Mouse (Mus musculus): Measurements from ENCODE around the gene Als2cr12. TPM values are rescaled to one million over a fixed set of nuclear protein-coding genes. Genes with fewer than 3 reads are reported as not detected.

Als2cr12 gene
- polyA plus RNA-seq, 1 experiment from 2014 or later, result not detected

DNA sequence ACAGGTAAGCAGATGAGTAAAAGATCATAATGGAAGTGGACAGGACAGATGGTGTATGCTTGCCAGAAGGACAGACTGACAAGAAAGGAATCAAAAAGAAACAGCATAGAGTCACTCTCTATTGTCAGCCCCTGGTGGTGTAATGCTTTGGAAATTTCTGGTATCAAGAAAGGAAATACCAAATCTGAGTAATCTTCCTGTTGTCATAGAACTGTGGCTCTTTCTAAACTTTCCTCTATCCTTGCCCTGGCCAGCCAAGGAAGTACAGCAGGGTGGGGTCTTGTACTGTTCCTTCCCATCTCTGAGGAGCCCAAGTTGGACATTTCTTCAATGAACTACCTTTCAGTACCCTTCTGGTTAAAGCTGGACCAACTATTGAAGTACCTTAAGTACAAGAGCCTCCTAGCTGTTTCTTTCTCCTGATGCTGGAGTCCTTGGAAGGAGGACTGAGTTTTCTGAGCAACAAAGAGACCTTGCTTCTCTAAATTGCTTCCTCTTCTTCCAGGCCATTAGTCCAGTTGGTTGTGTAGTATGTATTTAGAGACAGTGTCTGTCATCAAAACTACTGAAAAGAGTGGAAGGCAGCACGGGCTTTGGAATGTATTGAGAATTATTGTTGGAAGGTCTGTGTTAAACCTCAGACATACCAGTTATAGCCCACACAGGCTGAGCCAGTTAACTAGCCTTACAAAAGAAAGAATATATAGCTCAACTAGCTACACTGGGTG is 31.4 kb upstream of the Als2cr12 start:
- Histone ChIP-seq H3K36me3 (peaks cover 55% of the 10 kb centered on the region), H3K27me3 (replicated peaks) (no peaks in the 10 kb centered on the region), H3K4me3 (no peak overlapping the region), H3K4me1 (peaks cover 28% of the 10 kb centered on the region), H3K4me2 (no peak overlapping the region), H3K9ac (no peak overlapping the region), H3K9me3 (no peaks in the 10 kb centered on the region), H3K27ac (replicated peaks) (peak overlapping the region; percentile 58)
- ATAC-seq (ENCODE audit: extremely low read depth, insufficient number of reproducible peaks, low FRiP score, low TSS enrichment), result no peak
- 67% methylated on average over 1 of the region's 1 CpGs for WGBS

DNA sequence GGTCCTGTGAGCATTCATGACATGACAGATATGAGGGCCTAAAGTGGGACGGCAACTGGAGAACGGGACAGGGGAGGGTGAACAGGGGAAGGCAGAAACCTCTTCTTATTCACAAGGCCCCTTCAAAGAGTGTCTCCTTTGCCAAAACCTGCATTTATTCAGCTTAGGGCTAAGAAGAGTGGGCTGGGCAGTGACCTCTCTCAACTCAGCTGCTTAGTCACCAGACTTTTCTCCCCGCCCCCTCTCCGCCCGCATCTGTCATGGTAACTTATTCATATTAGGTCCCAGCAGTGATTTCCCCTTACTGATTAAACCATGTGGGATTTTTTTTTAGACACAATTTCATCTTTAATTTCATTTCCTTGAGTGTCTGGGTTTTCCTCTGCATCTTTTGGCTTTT is 30.0 kb upstream of the Als2cr12 start:
- Histone ChIP-seq H3K9me3 (no peaks in the 10 kb centered on the region), H3K27me3 (replicated peaks) (no peaks in the 10 kb centered on the region), H3K4me1 (peaks cover 33% of the 10 kb centered on the region), H3K27ac (replicated peaks) (no peak overlapping the region), H3K9ac (no peak overlapping the region), H3K4me3 (no peak overlapping the region), H3K36me3 (peaks cover 46% of the 10 kb centered on the region), H3K4me2 (no peak overlapping the region)
- 77% methylated on average over 5 of the region's 5 CpGs for WGBS
- no peak for ATAC-seq (ENCODE audit: extremely low read depth, insufficient number of reproducible peaks, low FRiP score, low TSS enrichment)

DNA sequence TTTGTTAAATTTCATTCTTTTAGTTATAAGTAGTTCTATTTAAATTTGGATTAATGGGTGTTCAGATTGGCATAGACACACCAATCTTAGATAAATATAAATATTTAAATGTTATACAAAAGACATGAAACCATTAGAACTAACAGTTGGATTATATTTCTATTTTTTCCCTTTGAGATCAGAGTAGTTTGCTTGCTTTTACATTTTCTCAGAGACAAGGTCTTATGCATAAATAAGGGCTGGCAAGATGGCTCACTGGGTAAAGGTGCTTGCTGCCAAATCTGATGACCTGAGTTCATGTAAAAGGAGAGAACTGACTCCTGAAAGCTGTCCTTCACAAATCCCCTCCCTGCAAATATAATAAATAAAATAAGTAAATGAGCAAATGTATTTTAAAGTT is 29.3 kb upstream of the Als2cr12 start:
- ATAC-seq (ENCODE audit: extremely low read depth, insufficient number of reproducible peaks, low FRiP score, low TSS enrichment), result no peak
- Histone ChIP-seq H3K9ac (no peak overlapping the region), H3K4me3 (no peak overlapping the region), H3K27ac (replicated peaks) (no peak overlapping the region), H3K9me3 (no peaks in the 10 kb centered on the region), H3K4me2 (no peak overlapping the region), H3K4me1 (peaks cover 36% of the 10 kb centered on the region), H3K36me3 (peaks cover 45% of the 10 kb centered on the region), H3K27me3 (replicated peaks) (no peaks in the 10 kb centered on the region)

DNA sequence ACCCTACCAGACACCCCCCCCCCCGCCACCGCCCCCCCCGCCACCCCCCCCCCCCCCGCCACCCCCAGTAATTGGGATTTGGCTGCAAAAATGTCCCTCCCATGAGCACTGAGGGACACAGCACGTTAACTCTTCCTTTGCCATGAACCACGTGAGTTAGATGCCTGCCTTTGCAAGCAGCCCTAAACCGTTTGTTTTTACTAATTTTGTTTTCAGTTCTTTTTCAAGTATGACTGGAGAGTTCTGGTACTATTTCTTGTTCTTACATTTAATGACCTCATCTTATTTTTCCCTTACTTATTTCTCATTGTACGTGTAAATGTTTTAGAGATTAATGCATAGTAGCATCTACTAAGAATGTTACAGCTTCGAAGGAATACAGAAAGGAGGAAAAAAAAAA is 28.7 kb upstream of the Als2cr12 start:
- no peaks in the 10 kb centered on the region for H3K9me3 ChIP-seq
- H3K4me2 ChIP-seq, result 0 out of 2 replicates have a peak overlapping the region, but pooled peaks have one; percentile 38
- peaks cover 45% of the 10 kb centered on the region for H3K36me3 ChIP-seq
- WGBS, result 32% methylated on average over 6 of the region's 9 CpGs
- H3K9ac ChIP-seq, result no peak overlapping the region
- no peaks in the 10 kb centered on the region for H3K27me3 ChIP-seq (replicated peaks)
- no peak overlapping the region for H3K4me3 ChIP-seq
- ATAC-seq (ENCODE audit: extremely low read depth, insufficient number of reproducible peaks, low FRiP score, low TSS enrichment), result no peak
- H3K27ac ChIP-seq (replicated peaks), result no peak overlapping the region
- H3K4me1 ChIP-seq, result peaks cover 38% of the 10 kb centered on the region

DNA sequence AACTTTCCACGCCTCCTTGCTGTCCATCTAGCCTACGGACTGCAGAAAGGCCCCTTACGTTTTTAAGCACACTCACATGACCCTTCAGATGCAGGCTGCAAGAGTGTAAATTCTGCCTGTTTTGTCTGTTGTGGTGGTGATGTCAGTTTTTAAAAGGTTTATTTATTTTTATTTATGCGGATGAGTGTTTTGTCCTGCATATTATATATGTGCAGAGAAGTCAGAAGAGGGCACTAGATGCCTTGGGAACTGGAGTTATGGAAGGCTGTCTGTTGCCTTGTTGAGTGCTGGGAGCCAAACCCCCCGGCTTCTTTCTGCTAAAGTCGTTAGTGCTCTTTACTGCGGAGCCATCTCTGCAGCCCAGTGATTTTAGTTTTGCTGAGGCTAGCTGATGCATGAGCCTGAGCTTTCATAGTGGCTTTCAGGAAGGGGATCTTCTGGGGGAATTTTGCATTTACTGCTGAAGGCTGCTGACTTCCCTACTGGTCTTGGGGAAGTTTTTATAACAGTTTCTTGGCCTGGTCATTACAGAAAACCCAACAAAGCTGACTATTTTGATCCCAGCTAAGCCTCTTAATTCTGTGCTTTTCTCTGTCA is 28.1 kb upstream of the Als2cr12 start:
- Histone ChIP-seq H3K9me3 (no peaks in the 10 kb centered on the region), H3K36me3 (peaks cover 45% of the 10 kb centered on the region), H3K27me3 (replicated peaks) (no peaks in the 10 kb centered on the region), H3K4me2 (peak overlapping the region; percentile 38), H3K9ac (no peak overlapping the region), H3K27ac (replicated peaks) (peak overlapping the region; percentile 41; the same call in 1 of the 2 replicates), H3K4me3 (no peak overlapping the region), H3K4me1 (peaks cover 42% of the 10 kb centered on the region)
- WGBS, result 59% methylated on average over 7 of the region's 7 CpGs
- ATAC-seq (ENCODE audit: extremely low read depth, insufficient number of reproducible peaks, low FRiP score, low TSS enrichment), result no peak

DNA sequence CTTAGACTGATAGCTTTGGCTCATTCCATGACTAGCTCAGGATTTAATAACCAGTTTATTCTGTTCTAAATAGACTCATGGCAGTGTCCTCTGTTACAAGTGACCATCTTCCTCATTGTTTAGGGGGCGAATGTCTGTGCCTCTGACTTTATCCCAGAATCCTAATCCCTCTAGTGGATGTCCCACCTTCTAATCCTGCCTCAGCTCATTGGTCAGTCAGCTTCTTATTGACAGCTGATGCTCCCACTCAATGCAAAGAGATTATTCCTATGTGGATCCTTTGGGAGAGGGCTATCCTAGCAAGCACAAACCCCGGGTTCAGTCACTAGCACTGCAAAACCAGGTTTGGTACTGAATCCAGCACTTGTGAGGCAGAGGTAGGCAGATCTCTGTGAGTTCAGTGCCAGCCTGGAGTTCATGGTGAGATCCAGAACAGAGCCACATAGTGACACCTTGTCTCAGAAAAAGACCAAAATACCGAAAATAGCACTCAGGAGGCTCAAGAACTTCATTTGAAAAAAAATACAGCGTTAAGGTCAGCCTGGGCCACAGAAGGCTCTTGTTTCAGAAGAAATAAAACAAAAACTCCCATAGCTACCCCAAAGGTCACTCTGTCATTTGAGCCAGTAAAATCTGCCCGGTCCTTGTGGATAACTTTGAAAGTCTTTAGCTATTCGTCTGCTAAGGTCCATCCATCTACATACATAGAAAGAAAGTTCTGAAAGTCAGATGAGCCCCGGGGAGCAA is 27.4 kb upstream of the Als2cr12 start:
- H3K9me3 ChIP-seq, result no peaks in the 10 kb centered on the region
- no peak overlapping the region for H3K4me3 ChIP-seq
- peak overlapping the region; percentile 41; the same call in 1 of the 2 replicates for H3K27ac ChIP-seq (replicated peaks)
- H3K4me1 ChIP-seq, result peaks cover 42% of the 10 kb centered on the region
- 66% methylated on average over 7 of the region's 7 CpGs for WGBS
- no peaks in the 10 kb centered on the region for H3K27me3 ChIP-seq (replicated peaks)
- no peak overlapping the region for H3K9ac ChIP-seq
- ATAC-seq (ENCODE audit: extremely low read depth, insufficient number of reproducible peaks, low FRiP score, low TSS enrichment), result no peak
- H3K36me3 ChIP-seq, result peaks cover 43% of the 10 kb centered on the region
- H3K4me2 ChIP-seq, result no peak overlapping the region

DNA sequence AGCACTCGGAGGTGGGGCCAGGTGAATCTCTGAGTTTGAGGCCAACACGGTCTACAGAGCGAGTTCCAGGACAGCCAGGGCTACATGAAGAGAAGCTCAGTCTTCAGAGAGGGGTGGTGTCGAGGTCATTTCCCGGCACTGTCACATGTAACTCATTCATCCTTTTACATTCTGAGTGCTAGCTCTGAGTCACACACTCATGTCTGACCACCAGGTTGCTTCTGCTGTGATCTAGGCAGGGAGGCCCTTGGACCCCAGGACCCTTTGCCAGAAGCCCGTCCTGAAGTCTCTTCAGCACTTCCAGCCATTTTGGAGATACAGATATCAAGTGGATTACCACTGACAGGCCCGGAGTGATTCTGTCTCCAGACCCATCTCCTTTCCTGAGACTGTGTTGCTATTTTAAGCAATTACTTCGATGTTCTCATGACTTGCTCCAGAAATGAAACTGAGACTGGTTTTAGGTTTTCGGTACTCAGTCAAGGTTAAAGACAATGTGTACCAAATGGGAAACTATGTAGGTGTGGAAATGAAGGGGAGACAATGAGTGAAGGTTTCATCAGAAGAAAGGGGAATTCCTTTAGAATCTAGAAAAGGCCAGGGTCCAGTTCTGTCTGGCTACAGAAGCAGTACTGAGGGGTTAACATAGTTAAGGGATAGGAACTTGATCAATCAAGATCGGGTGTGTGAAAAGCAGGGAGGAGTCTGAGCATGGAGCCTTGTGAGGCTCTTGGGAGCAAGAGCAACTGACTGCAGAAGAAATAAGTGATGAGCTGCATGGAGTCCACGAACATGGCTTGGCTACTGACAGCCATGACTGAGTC is 26.5 kb upstream of the Als2cr12 start:
- Histone ChIP-seq H3K27ac (replicated peaks) (0 out of 2 replicates have a peak overlapping the region, but pooled peaks have one; percentile 32), H3K4me3 (no peak overlapping the region), H3K9ac (no peak overlapping the region), H3K27me3 (replicated peaks) (no peaks in the 10 kb centered on the region), H3K4me1 (peaks cover 39% of the 10 kb centered on the region), H3K36me3 (peaks cover 42% of the 10 kb centered on the region), H3K9me3 (no peaks in the 10 kb centered on the region), H3K4me2 (no peak overlapping the region)
- ATAC-seq (ENCODE audit: extremely low read depth, insufficient number of reproducible peaks, low FRiP score, low TSS enrichment), result no peak
- 68% methylated on average over 11 of the region's 11 CpGs for WGBS

DNA sequence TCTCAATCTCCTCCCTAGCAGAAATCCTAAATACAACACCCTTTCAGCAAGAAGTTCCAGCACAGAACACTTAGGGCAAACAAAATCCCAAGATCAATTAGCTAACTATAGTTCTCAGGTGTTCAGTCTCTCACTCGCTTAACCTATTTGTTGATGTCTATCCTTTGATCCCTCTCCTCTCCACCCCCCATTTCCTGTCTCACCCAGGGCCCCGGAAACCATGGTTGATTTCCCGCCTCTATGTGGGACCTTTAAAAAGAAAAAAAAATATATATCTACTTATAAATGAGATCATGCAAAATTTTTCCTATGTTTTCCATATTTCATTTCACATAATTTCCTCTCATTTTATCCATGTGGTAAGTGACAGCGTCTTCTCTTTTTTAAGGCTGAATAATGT is 25.2 kb upstream of the Als2cr12 start:
- 74% methylated on average over 4 of the region's 4 CpGs for WGBS
- ATAC-seq (ENCODE audit: extremely low read depth, insufficient number of reproducible peaks, low FRiP score, low TSS enrichment), result no peak
- no peaks in the 10 kb centered on the region for H3K9me3 ChIP-seq
- no peak overlapping the region for H3K4me2 ChIP-seq
- no peak overlapping the region for H3K4me3 ChIP-seq
- no peaks in the 10 kb centered on the region for H3K27me3 ChIP-seq (replicated peaks)
- peaks cover 44% of the 10 kb centered on the region for H3K4me1 ChIP-seq
- peaks cover 45% of the 10 kb centered on the region for H3K36me3 ChIP-seq
- no peak overlapping the region for H3K27ac ChIP-seq (replicated peaks)
- H3K9ac ChIP-seq, result no peak overlapping the region

DNA sequence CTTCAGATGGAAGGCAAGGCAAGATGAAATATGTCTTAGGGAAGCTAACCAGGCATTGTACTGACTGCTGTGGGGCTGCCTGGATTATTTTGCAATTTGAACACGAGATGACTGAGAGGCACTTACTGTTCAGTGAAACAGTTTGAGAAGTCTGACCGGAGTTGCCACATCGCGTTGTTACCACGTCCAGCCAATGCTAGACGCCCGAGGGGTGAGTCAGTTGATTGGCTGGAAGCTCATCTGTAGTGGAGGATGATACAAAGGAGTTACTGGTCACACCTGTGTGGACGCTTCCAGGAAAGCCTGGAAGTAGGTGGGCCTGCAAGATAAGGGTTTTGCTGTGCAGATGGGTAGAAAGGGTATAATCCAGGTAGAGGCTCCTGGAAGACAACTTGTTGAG is 24.3 kb upstream of the Als2cr12 start:
- Histone ChIP-seq H3K27me3 (replicated peaks) (no peaks in the 10 kb centered on the region), H3K9me3 (no peaks in the 10 kb centered on the region), H3K9ac (no peak overlapping the region), H3K4me3 (no peak overlapping the region), H3K27ac (replicated peaks) (no peak overlapping the region), H3K4me1 (peaks cover 48% of the 10 kb centered on the region), H3K36me3 (peaks cover 54% of the 10 kb centered on the region), H3K4me2 (no peak overlapping the region)
- WGBS, result 82% methylated on average over 8 of the region's 8 CpGs
- no peak for ATAC-seq (ENCODE audit: extremely low read depth, insufficient number of reproducible peaks, low FRiP score, low TSS enrichment)

DNA sequence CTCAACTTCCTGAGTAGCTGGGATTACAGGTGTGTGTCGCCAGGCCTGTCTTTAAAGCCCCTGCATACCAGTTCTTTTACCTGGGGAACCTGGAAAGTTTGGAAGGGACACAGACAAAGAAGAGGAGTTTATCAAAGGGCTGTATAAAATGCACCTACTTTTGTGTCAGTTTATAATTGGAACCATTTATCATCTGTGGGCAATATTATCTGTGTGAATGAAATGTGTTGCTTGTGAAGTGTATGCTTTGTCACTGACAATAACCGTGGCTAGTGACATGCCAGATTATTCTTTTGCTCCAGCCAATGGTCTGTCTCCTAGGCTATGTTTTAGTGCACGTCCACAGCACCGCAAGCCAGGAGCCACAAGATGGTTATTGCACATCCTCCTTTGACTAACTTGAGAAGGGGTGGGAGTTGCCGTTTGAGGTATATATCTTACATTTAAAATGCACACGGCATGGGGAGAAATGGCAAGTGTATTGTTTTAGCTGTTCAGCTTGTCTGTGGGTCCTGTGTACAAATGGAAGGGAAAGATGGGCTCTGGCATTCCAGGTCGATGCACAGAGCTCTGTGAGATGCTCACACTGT is 23.7 kb upstream of the Als2cr12 start:
- Histone ChIP-seq H3K27me3 (replicated peaks) (no peaks in the 10 kb centered on the region), H3K36me3 (peaks cover 60% of the 10 kb centered on the region), H3K4me2 (no peak overlapping the region), H3K4me3 (no peak overlapping the region), H3K4me1 (peaks cover 54% of the 10 kb centered on the region), H3K27ac (replicated peaks) (no peak overlapping the region), H3K9me3 (no peaks in the 10 kb centered on the region), H3K9ac (no peak overlapping the region)
- ATAC-seq (ENCODE audit: extremely low read depth, insufficient number of reproducible peaks, low FRiP score, low TSS enrichment), result no peak
- 79% methylated on average over 7 of the region's 7 CpGs for WGBS
